In the genomic region with DNA sequence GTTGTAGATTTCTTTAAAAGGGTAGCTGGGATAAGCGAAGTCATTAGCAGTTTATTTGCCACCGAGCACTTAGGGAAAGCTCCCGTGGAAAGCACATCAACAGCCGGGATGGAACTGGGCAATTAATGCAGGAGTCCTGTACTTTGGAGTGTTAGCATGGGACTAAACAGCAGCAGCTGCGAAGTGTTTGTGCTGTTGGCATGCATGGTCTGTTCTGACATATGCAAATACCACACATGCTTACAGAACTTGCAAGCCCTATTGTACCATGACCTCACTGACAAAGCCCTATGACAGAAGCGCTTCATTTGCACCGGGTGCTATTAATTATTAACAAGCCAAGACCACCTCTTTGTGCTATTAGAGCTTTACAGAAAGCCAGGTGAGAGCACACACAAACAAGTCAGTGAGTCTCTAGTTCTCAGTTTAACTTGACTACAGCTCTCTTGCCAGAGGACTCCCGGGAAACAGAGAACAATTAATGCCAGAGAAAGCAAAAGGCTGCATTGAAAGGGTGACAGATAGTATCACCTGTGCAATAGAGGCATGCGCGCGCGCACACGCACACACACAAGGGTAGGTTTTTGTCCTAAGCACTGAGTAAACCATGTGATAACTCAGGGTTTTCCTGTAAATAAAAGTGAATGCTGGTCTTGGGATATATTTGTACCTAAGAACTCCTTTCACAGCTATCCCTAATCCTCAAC, we compare ENCODE assay signal across 9 mouse cellular contexts.
A peak's percentile ranks its signal among the peaks of the same experiment; 100 is the strongest.
DNase-seq lines count a peak whose midpoint lies in the region; ATAC-seq and TF ChIP-seq lines count a peak whose summit lies in the region.
"Had no signal": no experiment of that assay in that cellular context is flagged by ENCODE, and none has a peak within 500 bp of the region (broad histone marks: within the 10 kb centered on the region; RNA-seq: fewer than 3 reads in every experiment).

No protein-coding gene starts in this region.

- H3K27ac ChIP-seq in heart, postnatal 0 days (ENCODE audit: low read depth) = no peak overlapping the region
- H3K27ac ChIP-seq in heart, embryonic 11.5 days (ENCODE audit: low read depth, low read length) = no peak overlapping the region
- H3K27ac ChIP-seq in intestine, embryonic 16.5 days (ENCODE audit: low read length) = no peak overlapping the region
- H3K27ac ChIP-seq in midbrain, embryonic 14.5 days (replicated peaks; ENCODE audit: low read depth, low read length) = no peak overlapping the region

- 62% methylated on average over 13 of the region's 13 CpGs for WGBS in heart, postnatal 0 days
- 84% methylated on average over 13 of the region's 13 CpGs for WGBS in heart, embryonic 11.5 days (ENCODE audit: insufficient replicate concordance)
- WGBS in intestine, embryonic 16.5 days = 57% methylated on average over 13 of the region's 13 CpGs
- 48% methylated on average over 13 of the region's 13 CpGs for WGBS in midbrain, embryonic 14.5 days

- H3K36me3 ChIP-seq in heart, postnatal 0 days (replicated peaks; ENCODE audit: control insufficient read depth, insufficient read depth, low read length) = no peaks in the 10 kb centered on the region
- no peaks in the 10 kb centered on the region for H3K36me3 ChIP-seq in heart, embryonic 11.5 days (ENCODE audit: control insufficient read depth, insufficient read depth, low read length)
- H3K36me3 ChIP-seq in intestine, embryonic 16.5 days (ENCODE audit: control insufficient read depth, insufficient read depth, low read length) = no peaks in the 10 kb centered on the region
- no peaks in the 10 kb centered on the region for H3K36me3 ChIP-seq in midbrain, embryonic 14.5 days (ENCODE audit: control insufficient read depth, insufficient read depth, low read length)

- H3K27me3 ChIP-seq in heart, postnatal 0 days (ENCODE audit: control insufficient read depth, insufficient read depth, low read length) = no peaks in the 10 kb centered on the region
- no peaks in the 10 kb centered on the region for H3K27me3 ChIP-seq in heart, embryonic 11.5 days (ENCODE audit: control insufficient read depth, insufficient read depth, low read length)
- no peaks in the 10 kb centered on the region for H3K27me3 ChIP-seq in intestine, embryonic 16.5 days (replicated peaks; ENCODE audit: control insufficient read depth, insufficient read depth, low read length)
- no peaks in the 10 kb centered on the region for H3K27me3 ChIP-seq in midbrain, embryonic 14.5 days (ENCODE audit: control insufficient read depth, insufficient read depth, low read length)

- H3K9ac ChIP-seq in heart, postnatal 0 days (replicated peaks; ENCODE audit: low read depth, low read length) = no peak overlapping the region
- no peak overlapping the region for H3K9ac ChIP-seq in heart, embryonic 11.5 days (ENCODE audit: low read depth, low read length)
- H3K9ac ChIP-seq in intestine, embryonic 16.5 days (ENCODE audit: low read depth, low read length) = no peak overlapping the region
- H3K9ac ChIP-seq in midbrain, embryonic 14.5 days (replicated peaks; ENCODE audit: low read length) = no peak overlapping the region

- ATAC-seq in heart, postnatal 0 days (ENCODE audit: insufficient read depth, low read depth) = peak; percentile 74
- no peak; the same call in 1 of the 2 replicates for ATAC-seq in heart, embryonic 11.5 days (replicated peaks; ENCODE audit: insufficient number of reproducible peaks, low FRiP score, low TSS enrichment)
- peak; percentile 74 for ATAC-seq in intestine, embryonic 16.5 days
- ATAC-seq in midbrain, embryonic 14.5 days (ENCODE audit: low FRiP score, low TSS enrichment) = peak; percentile 88
- no peak for ATAC-seq in erythroblast, adult 5-6 weeks (replicated peaks; ENCODE audit: low FRiP score, poor library complexity, severe bottlenecking)

- TF ChIP-seq CTCF in heart, postnatal 0 days (IDR thresholded peaks at IDR 0.05; ENCODE audit: low read depth) = no peak

- TF ChIP-seq EP300 in heart, postnatal 0 days (IDR thresholded peaks at IDR 0.05; ENCODE audit: low read depth) = no peak

- no peaks in the 10 kb centered on the region; the same call in 1 of the 2 replicates for H3K4me1 ChIP-seq in heart, postnatal 0 days (ENCODE audit: control insufficient read depth, insufficient read depth)
- H3K4me1 ChIP-seq in heart, embryonic 11.5 days (ENCODE audit: control insufficient read depth, insufficient read depth, low read length) = no peaks in the 10 kb centered on the region
- 0 out of 2 replicates have a peak, but pooled peaks cover 2% of the 10 kb centered on the region for H3K4me1 ChIP-seq in intestine, embryonic 16.5 days (ENCODE audit: control insufficient read depth, insufficient read depth, low read length)
- H3K4me1 ChIP-seq in midbrain, embryonic 14.5 days (ENCODE audit: control insufficient read depth, insufficient read depth, low read length) = peaks cover 4% of the 10 kb centered on the region

- peak; percentile 27 for DNase-seq in heart, postnatal 0 days (ENCODE audit: low spot score)
- peak; percentile 24 for DNase-seq in brain, embryonic 18.5 days (ENCODE audit: low read depth, low spot score)
- DNase-seq in midbrain, embryonic 14.5 days = peak; percentile 61
- no peak for DNase-seq in adrenal gland, postnatal 36 days
- no peak for DNase-seq in right cerebral cortex, postnatal 4 days

- no peaks in the 10 kb centered on the region for H3K9me3 ChIP-seq in heart, postnatal 0 days (replicated peaks; ENCODE audit: control insufficient read depth, low read length)
- H3K9me3 ChIP-seq in heart, embryonic 11.5 days (replicated peaks; ENCODE audit: control insufficient read depth, low read length) = no peaks in the 10 kb centered on the region
- no peaks in the 10 kb centered on the region for H3K9me3 ChIP-seq in intestine, embryonic 16.5 days (ENCODE audit: control insufficient read depth, low read length)
- no peaks in the 10 kb centered on the region for H3K9me3 ChIP-seq in midbrain, embryonic 14.5 days (ENCODE audit: control insufficient read depth, low read length)

- H3K4me2 ChIP-seq in heart, postnatal 0 days (ENCODE audit: low read depth, low read length) = no peak overlapping the region
- H3K4me2 ChIP-seq in heart, embryonic 11.5 days = no peak overlapping the region
- H3K4me2 ChIP-seq in intestine, embryonic 16.5 days (ENCODE audit: low read depth, low read length) = no peak overlapping the region
- H3K4me2 ChIP-seq in midbrain, embryonic 14.5 days (ENCODE audit: low read length) = peak overlapping the region; percentile 20; the same call in 1 of the 2 replicates

- no peak overlapping the region for H3K4me3 ChIP-seq in heart, postnatal 0 days (ENCODE audit: low read depth, low read length)
- no peak overlapping the region for H3K4me3 ChIP-seq in heart, embryonic 11.5 days (ENCODE audit: low read depth, low read length)
- H3K4me3 ChIP-seq in intestine, embryonic 16.5 days (ENCODE audit: low read length) = no peak overlapping the region
- no peak overlapping the region for H3K4me3 ChIP-seq in midbrain, embryonic 14.5 days (replicated peaks; ENCODE audit: low read depth, low read length)
- H3K4me3 ChIP-seq: erythroblast, embryonic 14.5 days had no signal

Comparison
In these comparisons a context has a peak if more than half of its experiments do, and no peak if none do; other contexts are left out.
1. ATAC-seq: peak in heart, postnatal 0 days (single experiment), intestine, embryonic 16.5 days (single experiment) and midbrain, embryonic 14.5 days (single experiment); none in heart, embryonic 11.5 days (single experiment) and erythroblast, adult 5-6 weeks (single experiment).
2. DNase-seq: peak in heart, postnatal 0 days (single experiment), brain, embryonic 18.5 days (single experiment) and midbrain, embryonic 14.5 days (single experiment); none in adrenal gland, postnatal 36 days (0 of 2) and right cerebral cortex, postnatal 4 days (single experiment).